ENCODE assay signal across 8 mouse cellular contexts in genomic region chr3:137340938-137341337, GRCm38 (mm10). TPM values are rescaled to one million over a fixed set of nuclear protein-coding genes. Genes with fewer than 3 reads are reported as not detected.
DNase-seq lines count a peak whose midpoint lies in the region; ATAC-seq and TF ChIP-seq lines count a peak whose summit lies in the region.

Emcn (plus strand) TSS chr3:137341067.

- peak within 1 kb of the TSS; percentile 18 for H3K4me3 ChIP-seq in liver, adult 2 months (ENCODE audit: insufficient read depth, low read depth, low read length)
- H3K4me3 ChIP-seq in forebrain, embryonic 13.5 days: no peak within 1 kb of the TSS
- no peak within 1 kb of the TSS; the same call in 1 of the 2 replicates for H3K4me3 ChIP-seq in hindbrain, embryonic 13.5 days
- peak within 1 kb of the TSS; percentile 5; the same call in 1 of the 2 replicates for H3K4me3 ChIP-seq in limb, embryonic 15.5 days

- H3K27ac ChIP-seq in liver, adult 2 months (replicated peaks; ENCODE audit: insufficient read depth, low read depth, low read length): peak within 1 kb of the TSS; percentile 37
- H3K27ac ChIP-seq in forebrain, embryonic 13.5 days: no peak within 1 kb of the TSS
- H3K27ac ChIP-seq in hindbrain, embryonic 13.5 days: 0 out of 2 replicates have a peak within 1 kb of the TSS, but pooled peaks have one; percentile 42
- no peak within 1 kb of the TSS for H3K27ac ChIP-seq in limb, embryonic 15.5 days

- H3K27me3 ChIP-seq in liver, adult 2 months (ENCODE audit: control insufficient read depth, insufficient read depth, low read length): no peaks in the 10 kb centered on the region
- no peaks in the 10 kb centered on the region for H3K27me3 ChIP-seq in forebrain, embryonic 13.5 days
- H3K27me3 ChIP-seq in hindbrain, embryonic 13.5 days: no peaks in the 10 kb centered on the region
- no peaks in the 10 kb centered on the region for H3K27me3 ChIP-seq in limb, embryonic 15.5 days

- DNase-seq in liver, adult 2 months (ENCODE audit: extremely low read depth, low read depth, low spot score): no peak
- no peak for DNase-seq in liver
- DNase-seq in c-Kit-positive CD71-positive TER-119-positive erythroid progenitor cells, embryonic 14.5 days (ENCODE audit: low spot score): no peak
- no peak for DNase-seq in right cerebral cortex, postnatal 4 days

- no peak for TF ChIP-seq CTCF in liver, adult 2 months (IDR thresholded peaks at IDR 0.05; ENCODE audit: low read depth, low read length)

- 55% methylated on average over 8 of the region's 8 CpGs for WGBS in liver, adult 2 months
- 61% methylated on average over 8 of the region's 8 CpGs for WGBS in forebrain, embryonic 13.5 days
- 59% methylated on average over 8 of the region's 8 CpGs for WGBS in hindbrain, embryonic 13.5 days
- 64% methylated on average over 8 of the region's 8 CpGs for WGBS in limb, embryonic 15.5 days

- H3K79me2 ChIP-seq in liver, adult 2 months (ENCODE audit: control insufficient read depth, insufficient read depth, low read length): no peaks in the 10 kb centered on the region

- no peaks in the 10 kb centered on the region for H3K36me3 ChIP-seq in liver, adult 2 months (ENCODE audit: control insufficient read depth, insufficient read depth, low read length)
- no peaks in the 10 kb centered on the region for H3K36me3 ChIP-seq in forebrain, embryonic 13.5 days (ENCODE audit: poor library complexity, severe bottlenecking)
- H3K36me3 ChIP-seq in hindbrain, embryonic 13.5 days: no peaks in the 10 kb centered on the region
- H3K36me3 ChIP-seq in limb, embryonic 15.5 days: no peaks in the 10 kb centered on the region

- no peaks in the 10 kb centered on the region for H3K4me1 ChIP-seq in liver, adult 2 months (ENCODE audit: control insufficient read depth, insufficient read depth, low read length)
- H3K4me1 ChIP-seq in forebrain, embryonic 13.5 days: no peaks in the 10 kb centered on the region
- H3K4me1 ChIP-seq in hindbrain, embryonic 13.5 days (replicated peaks): no peaks in the 10 kb centered on the region
- no peaks in the 10 kb centered on the region for H3K4me1 ChIP-seq in limb, embryonic 15.5 days

- peak within 1 kb of the TSS; percentile 31; the same call in 1 of the 2 replicates for H3K9ac ChIP-seq in liver, adult 2 months (ENCODE audit: low read depth, low read length)
- no peak within 1 kb of the TSS for H3K9ac ChIP-seq in forebrain, embryonic 13.5 days
- no peak within 1 kb of the TSS for H3K9ac ChIP-seq in hindbrain, embryonic 13.5 days
- H3K9ac ChIP-seq in limb, embryonic 15.5 days: no peak within 1 kb of the TSS

- H3K9me3 ChIP-seq in forebrain, embryonic 13.5 days (replicated peaks): no peaks in the 10 kb centered on the region
- H3K9me3 ChIP-seq in hindbrain, embryonic 13.5 days: no peaks in the 10 kb centered on the region
- no peaks in the 10 kb centered on the region for H3K9me3 ChIP-seq in limb, embryonic 15.5 days

- no peak for TF ChIP-seq POLR2A in liver, adult 2 months (IDR thresholded peaks at IDR 0.05; ENCODE audit: extremely low read depth, insufficient read depth, low read length)

- no peak for ATAC-seq in forebrain, embryonic 13.5 days
- ATAC-seq in hindbrain, embryonic 13.5 days (ENCODE audit: low FRiP score): no peak
- no peak for ATAC-seq in limb, embryonic 15.5 days (ENCODE audit: insufficient number of reproducible peaks, low FRiP score, low TSS enrichment, low read depth)
- no peak for ATAC-seq in cerebellum, adult (ENCODE audit: insufficient number of reproducible peaks, low FRiP score, low TSS enrichment)

- H3K4me2 ChIP-seq in forebrain, embryonic 13.5 days: no peak within 1 kb of the TSS
- H3K4me2 ChIP-seq in hindbrain, embryonic 13.5 days: no peak within 1 kb of the TSS
- H3K4me2 ChIP-seq in limb, embryonic 15.5 days: no peak within 1 kb of the TSS

RNA-seq across cellular contexts. Expression of gene Emcn, which starts in this region (rescaled TPM):
- 4.1 TPM in 2 replicates for total RNA-seq in liver, adult 2 months (2014; rRNA removed)
- polyA plus RNA-seq in liver, adult 2 months (2012; rRNA removed): 1.1 and 1.5 TPM in 2 replicates
- polyA plus RNA-seq in forebrain, embryonic 13.5 days (2015; fragmentation: Nextera tagmentation; extraction: Ambion mirVana): 10.4 and 10.5 TPM in 2 replicates
- 15.0 and 15.5 TPM in 2 replicates for polyA plus RNA-seq in hindbrain, embryonic 13.5 days (2015; fragmentation: Nextera tagmentation; extraction: Ambion mirVana)
- 31.1 and 33.9 TPM in 2 replicates for polyA plus RNA-seq in limb, embryonic 15.5 days (2015; fragmentation: Nextera tagmentation; extraction: Ambion mirVana)

Comparison
In these comparisons a context has a peak if more than half of its experiments do, and no peak if none do; other contexts are left out.
1. H3K27ac ChIP-seq: peak in liver, adult 2 months (single experiment) and hindbrain, embryonic 13.5 days (single experiment); none in forebrain, embryonic 13.5 days (single experiment) and limb, embryonic 15.5 days (single experiment).
2. H3K4me3 ChIP-seq: peak in liver, adult 2 months (single experiment) and limb, embryonic 15.5 days (single experiment); none in forebrain, embryonic 13.5 days (single experiment) and hindbrain, embryonic 13.5 days (single experiment).